Mouse (Mus musculus): ENCODE data around the gene Calhm2. TPM values are rescaled to one million over a fixed set of nuclear protein-coding genes. Genes with fewer than 3 reads are reported as not detected.
"Not testable (repeated sequence)": the region's sequence is repeated elsewhere in the genome, so short reads cannot be mapped to it uniquely, and the experiment has no call there.

Calhm2 gene
- total RNA-seq, 2 experiments from 2014 or later, result 5.6 to 6.1 TPM

- DNase-seq (ENCODE audit: low spot score in 2 of 2), result no peak
Observed at GRCm38 (mm10) chr19:47152062-47152369, 13.9 kb upstream of the Calhm2 start.

GRCm38 (mm10) chr19:47151332-47152061 lies 13.4 kb upstream of the Calhm2 start:
- DNase-seq (ENCODE audit: low spot score in 2 of 2), result no peak

- DNase-seq (ENCODE audit: low spot score in 2 of 2), result no peak
Observed at GRCm38 (mm10) chr19:47149854-47150253, 11.8 kb upstream of the Calhm2 start.

GRCm38 (mm10) chr19:47148267-47148847 lies 10.3 kb upstream of the Calhm2 start:
- no peak for DNase-seq (ENCODE audit: low spot score in 2 of 2)

GRCm38 (mm10) chr19:47144154-47144553 lies 6.1 kb upstream of the Calhm2 start, which contains the start of gene Calhm1:
Gene Calhm1, minus strand, starts transcription at chr19:47144254.
- DNase-seq (ENCODE audit: low spot score in 2 of 2), result no peak

- DNase-seq (ENCODE audit: low spot score in 2 of 2), result no peak
Observed at GRCm38 (mm10) chr19:47142438-47142837, 4.3 kb upstream of the Calhm2 start.

- not testable (repeated sequence) for DNase-seq (ENCODE audit: low spot score in 2 of 2)
Observed at GRCm38 (mm10) chr19:47139611-47140010, 1.5 kb upstream of the Calhm2 start.

- peak in 1 of 2 experiments; percentile 56 for DNase-seq (ENCODE audit: low spot score in 2 of 2)
Observed at GRCm38 (mm10) chr19:47137051-47137581, 978 bp downstream of the Calhm2 start.

GRCm38 (mm10) chr19:47136170-47136569 lies 1.9 kb downstream of the Calhm2 start:
- DNase-seq (ENCODE audit: low spot score in 2 of 2), result no peak

- no peak for DNase-seq (ENCODE audit: low spot score in 2 of 2)
Observed at GRCm38 (mm10) chr19:47135568-47135967, 2.5 kb downstream of the Calhm2 start.

GRCm38 (mm10) chr19:47133161-47133560 lies 4.9 kb downstream of the Calhm2 start:
- no peak for DNase-seq (ENCODE audit: low spot score in 2 of 2)

- DNase-seq (ENCODE audit: low spot score in 2 of 2), result no peak
Observed at GRCm38 (mm10) chr19:47130551-47131125, 7.5 kb downstream of the Calhm2 start.

GRCm38 (mm10) chr19:47128835-47129234 lies 9.3 kb downstream of the Calhm2 start:
- no peak for DNase-seq (ENCODE audit: low spot score in 2 of 2)

- DNase-seq (ENCODE audit: low spot score in 2 of 2), result no peak
Observed at GRCm38 (mm10) chr19:47128164-47128563, 9.9 kb downstream of the Calhm2 start.

- DNase-seq (ENCODE audit: low spot score in 2 of 2), result no peak
Observed at GRCm38 (mm10) chr19:47122802-47123201, 15.3 kb downstream of the Calhm2 start.

GRCm38 (mm10) chr19:47121054-47121453 lies 17.0 kb downstream of the Calhm2 start:
- no peak for DNase-seq (ENCODE audit: low spot score in 2 of 2)

- DNase-seq (ENCODE audit: low spot score in 2 of 2), result no peak
Observed at GRCm38 (mm10) chr19:47118634-47119033, 19.5 kb downstream of the Calhm2 start.

- no peak for DNase-seq (ENCODE audit: low spot score in 2 of 2)
Observed at GRCm38 (mm10) chr19:47104641-47105271, 33.3 kb downstream of the Calhm2 start.

GRCm38 (mm10) chr19:47101080-47101479 lies 37.0 kb downstream of the Calhm2 start:
- DNase-seq (ENCODE audit: low spot score in 2 of 2), result no peak

- peak; percentile 85 to 95 for DNase-seq (ENCODE audit: low spot score in 2 of 2)
Observed at GRCm38 (mm10) chr19:47090550-47091156, 47.4 kb downstream of the Calhm2 start, which contains the start of the genes Usmg5 and Pdcd11. Gene Usmg5, minus strand, starts transcription at chr19:47090647. Gene Pdcd11, plus strand, starts transcription at chr19:47090768.

Measured in gastrocnemius, postnatal 4 days (tissue).